Mouse (Mus musculus) frontal cortex, postnatal 36 days (tissue): ENCODE results near the gene Hist1h2br.
"Not testable (repeated sequence)": the region's sequence is repeated elsewhere in the genome, so short reads cannot be mapped to it uniquely, and the experiment has no call there.

Experiments
- DNase-seq, 2 experiments: peaks; one replicate each; pipeline ENCODE4 v3.0.0; 2022; ENCODE audit warnings: low spot score in 2 of 2

Hist1h2br gene

GRCm38 (mm10) chr13:21846356-21846755 lies 12.8 kb downstream of the Hist1h2br start:
- DNase-seq = not testable (repeated sequence)

- no peak for DNase-seq
These were observed 14.3 kb downstream of the Hist1h2br start for GRCm38 (mm10) chr13:21847883-21848282.

- not testable (repeated sequence) for DNase-seq
These were observed 17.2 kb downstream of the Hist1h2br start for GRCm38 (mm10) chr13:21850696-21851095.

GRCm38 (mm10) chr13:21852215-21852945 lies 18.8 kb downstream of the Hist1h2br start:
- DNase-seq = no peak

GRCm38 (mm10) chr13:21855146-21855545 lies 21.6 kb downstream of the Hist1h2br start:
- peak; percentile 93 for DNase-seq

GRCm38 (mm10) chr13:21855698-21856162 lies 22.2 kb downstream of the Hist1h2br start:
- DNase-seq = peak; percentile 53 to 79

GRCm38 (mm10) chr13:21861608-21862007 lies 28.1 kb downstream of the Hist1h2br start:
- DNase-seq = no peak

GRCm38 (mm10) chr13:21865503-21865902 lies 32.0 kb downstream of the Hist1h2br start:
- DNase-seq = not testable (repeated sequence)

GRCm38 (mm10) chr13:21880735-21881134 lies 47.2 kb downstream of the Hist1h2br start:
- DNase-seq = no peak

- DNase-seq = peak; percentile 70 to 72
These were observed 48.5 kb downstream of the Hist1h2br start for GRCm38 (mm10) chr13:21881878-21882669.

- DNase-seq = peak; percentile 77 to 79
These were observed 49.3 kb downstream of the Hist1h2br start for GRCm38 (mm10) chr13:21882760-21883405.

GRCm38 (mm10) chr13:21883407-21883806 lies 49.9 kb downstream of the Hist1h2br start:
- no peak for DNase-seq

GRCm38 (mm10) chr13:21884586-21884985 lies 51.0 kb downstream of the Hist1h2br start:
- DNase-seq = no peak
